Mouse (Mus musculus) MEL (cell line): Measurements from ENCODE around the gene Olfr969.

Experiments used
- CTCF ChIP-seq, 3 experiments: IDR thresholded peaks in 2 of 3; conservative IDR thresholded peaks in 1 of 3; 2 replicates each; pipeline ENCODE4 v1.5.1; 2011 to 2012; ENCODE audit warnings: low read length in 3 of 3, low read depth in 2 of 3, mild to moderate bottlenecking in 2 of 3, improper control_type of control experiment in 1 of 3, inconsistent platforms in 1 of 3, mixed read lengths in 1 of 3, moderate library complexity in 1 of 3; ENCODE audit not compliant: control insufficient read depth in 1 of 3, insufficient read depth in 1 of 3, poor library complexity in 1 of 3, severe bottlenecking in 1 of 3
- MEF2A ChIP-seq: IDR thresholded peaks from 2 replicates; pipeline ENCODE4 v1.6.1; 2014; ENCODE audit warnings: low read depth, mild to moderate bottlenecking, inconsistent platforms, low read length, improper control_type of control experiment; ENCODE audit not compliant: poor library complexity, insufficient replicate concordance, severe bottlenecking; ENCODE audit errors: extremely low read depth
- ZNF384 ChIP-seq: IDR thresholded peaks from 2 replicates; pipeline ENCODE4 v1.6.1; 2012; ENCODE audit warnings: low read depth, mild to moderate bottlenecking, inconsistent platforms, low read length, improper control_type of control experiment

DNA sequence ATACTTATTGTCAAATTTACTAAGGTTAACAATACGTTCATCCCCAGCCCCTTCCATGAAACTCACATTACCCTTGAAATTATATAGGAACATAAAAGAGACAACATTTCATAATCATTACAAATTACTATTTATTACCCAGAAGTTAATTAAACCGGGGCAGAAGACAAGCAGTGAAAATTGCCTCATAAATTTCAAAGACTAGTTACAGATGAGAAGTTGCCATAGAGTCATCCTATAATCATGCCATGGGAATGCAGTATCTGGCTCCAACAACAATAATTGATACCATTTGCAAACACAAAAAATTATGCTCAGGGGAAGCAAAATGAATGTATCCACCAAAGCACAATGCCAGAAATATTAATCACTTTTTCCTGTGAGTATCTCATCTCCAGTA, at the start of gene Olfr969:
- TF ChIP-seq ZNF384 (no peak), MEF2A (no peak), CTCF (IDR thresholded peaks at IDR 0.05 in 2 of 3, conservative IDR thresholded peaks at IDR 0.05 in 1 of 3; ENCODE audit: control insufficient read depth in 1 of 3, insufficient read depth in 1 of 3, low read depth in 2 of 3, low read length in 3 of 3, poor library complexity in 1 of 3, severe bottlenecking in 1 of 3) (no peak)
